ENCODE assay signal across 23 mouse cellular contexts in the genomic region with DNA sequence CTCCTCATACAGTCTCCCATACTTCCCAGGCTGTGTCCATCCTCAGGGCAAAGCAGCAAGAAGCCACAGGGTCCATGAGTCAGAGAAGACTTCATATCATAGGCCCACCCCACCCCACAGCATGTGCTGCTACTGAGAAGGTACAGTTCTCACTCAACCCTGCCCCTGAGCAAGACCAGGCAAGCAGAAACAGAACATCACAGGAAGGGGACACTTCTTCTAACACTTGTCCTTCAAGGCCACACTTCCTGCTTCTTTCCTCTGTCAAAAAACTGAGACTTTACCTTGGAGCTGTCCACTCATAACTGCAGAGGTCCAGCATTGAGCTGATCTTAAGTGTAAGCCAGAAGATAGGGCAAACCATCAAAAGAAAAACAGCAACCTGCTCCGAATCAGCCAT.
DNase-seq lines count a peak whose midpoint lies in the region; ATAC-seq and TF ChIP-seq lines count a peak whose summit lies in the region.
"Had no signal": no experiment of that assay in that cellular context is flagged by ENCODE, and none has a peak within 500 bp of the region (broad histone marks: within the 10 kb centered on the region; RNA-seq: fewer than 3 reads in every experiment).

No protein-coding gene starts in this region.

- no peaks in the 10 kb centered on the region for H3K36me3 ChIP-seq in forebrain, embryonic 10.5 days (replicated peaks)
- H3K36me3 ChIP-seq in forebrain, embryonic 14.5 days (ENCODE audit: control insufficient read depth, insufficient read depth, low read length): no peaks in the 10 kb centered on the region
- no peaks in the 10 kb centered on the region for H3K36me3 ChIP-seq in kidney, embryonic 14.5 days (ENCODE audit: control insufficient read depth, insufficient read depth, low read length)
- H3K36me3 ChIP-seq in kidney, adult 2 months (ENCODE audit: control insufficient read depth, insufficient read depth, low read length): no peaks in the 10 kb centered on the region
- H3K36me3 ChIP-seq in kidney, embryonic 16.5 days (ENCODE audit: insufficient read depth, low read length): no peaks in the 10 kb centered on the region
- no peaks in the 10 kb centered on the region for H3K36me3 ChIP-seq in CH12.LX (replicated peaks in 1 of 2; ENCODE audit: control insufficient read depth in 1 of 2, insufficient read depth in 1 of 2, low read length in 1 of 2)
- H3K36me3 ChIP-seq: embryonic facial prominence, embryonic 10.5 days; embryonic facial prominence, embryonic 12.5 days; forebrain, embryonic 12.5 days; forebrain, embryonic 15.5 days had no signal

- no peaks in the 10 kb centered on the region for H3K79me2 ChIP-seq in CH12.LX (replicated peaks; ENCODE audit: control insufficient read depth, extremely low read depth, insufficient read depth, poor library complexity, severe bottlenecking)

- in situ Hi-C loops in CH12.LX (cut with MboI; ENCODE audit: low pct_ligation_motif_present, low pct_unique_long_range_greater_than_20kb, low sequenced_read_pairs): no loop called here

- H3K27me3 ChIP-seq in forebrain, embryonic 10.5 days (ENCODE audit: poor library complexity, severe bottlenecking): no peaks in the 10 kb centered on the region
- no peaks in the 10 kb centered on the region for H3K27me3 ChIP-seq in forebrain, embryonic 14.5 days (replicated peaks; ENCODE audit: control insufficient read depth, insufficient read depth, low read length)
- H3K27me3 ChIP-seq in kidney, embryonic 14.5 days (ENCODE audit: control insufficient read depth, insufficient read depth, low read length): no peaks in the 10 kb centered on the region
- no peaks in the 10 kb centered on the region for H3K27me3 ChIP-seq in kidney, adult 2 months (replicated peaks; ENCODE audit: control insufficient read depth, insufficient read depth, low read length)
- no peaks in the 10 kb centered on the region for H3K27me3 ChIP-seq in kidney, embryonic 16.5 days (ENCODE audit: insufficient read depth, low read length)
- H3K27me3 ChIP-seq in CH12.LX (replicated peaks): no peaks in the 10 kb centered on the region
- H3K27me3 ChIP-seq: embryonic facial prominence, embryonic 12.5 days; forebrain, embryonic 15.5 days had no signal

- DNase-seq in forebrain, embryonic 10.5 days (ENCODE audit: extremely low spot score, low spot score): no peak
- DNase-seq in forebrain, embryonic 14.5 days (ENCODE audit: low spot score): no peak
- DNase-seq in kidney, adult 2 months: no peak
- DNase-seq in kidney, adult 18-20 months: no peak
- no peak for DNase-seq in CH12.LX (ENCODE audit: extremely low read depth)
- DNase-seq: adrenal gland, adult 2 months; adrenal gland, postnatal 10 days; adrenal gland, postnatal 25 days; B cell, adult 2 months; cerebellum, adult 11 months; cerebellum, adult 2 months; cerebellum, adult 9-10 months; cerebellum, postnatal 10 days; cerebellum, postnatal 25 days; forebrain, postnatal 0 days had no signal

- dilution Hi-C loops in CH12.LX (cut with MboI; ENCODE audit: extremely low pct_ligation_motif_present, extremely low pct_unique_long_range_greater_than_20kb, low sequenced_read_pairs): no loop called here

- H3K9me3 ChIP-seq in forebrain, embryonic 10.5 days: no peaks in the 10 kb centered on the region
- no peaks in the 10 kb centered on the region for H3K9me3 ChIP-seq in forebrain, embryonic 14.5 days (replicated peaks; ENCODE audit: control insufficient read depth, low read length)
- 0 out of 2 replicates have a peak, but pooled peaks cover 2% of the 10 kb centered on the region for H3K9me3 ChIP-seq in kidney, embryonic 14.5 days (ENCODE audit: control insufficient read depth, low read length)
- no peaks in the 10 kb centered on the region for H3K9me3 ChIP-seq in kidney, embryonic 16.5 days (ENCODE audit: low read length)
- peaks cover 4% of the 10 kb centered on the region for H3K9me3 ChIP-seq in CH12.LX (replicated peaks; ENCODE audit: low read length)
- H3K9me3 ChIP-seq: embryonic facial prominence, embryonic 10.5 days; embryonic facial prominence, embryonic 12.5 days; forebrain, embryonic 12.5 days; forebrain, embryonic 15.5 days had no signal

- no peak overlapping the region for H3K9ac ChIP-seq in forebrain, embryonic 14.5 days (ENCODE audit: low read length)
- H3K9ac ChIP-seq in kidney, embryonic 14.5 days (ENCODE audit: low read depth, low read length): no peak overlapping the region
- H3K9ac ChIP-seq in kidney, embryonic 16.5 days (replicated peaks; ENCODE audit: low read length): no peak overlapping the region
- no peak overlapping the region for H3K9ac ChIP-seq in CH12.LX (ENCODE audit: insufficient read depth, low read depth)
- H3K9ac ChIP-seq: embryonic facial prominence, embryonic 12.5 days; forebrain, embryonic 12.5 days; forebrain, embryonic 15.5 days; forebrain, postnatal 0 days had no signal

- H3K4me3 ChIP-seq in forebrain, embryonic 10.5 days: no peak overlapping the region
- H3K4me3 ChIP-seq in forebrain, embryonic 14.5 days (ENCODE audit: low read depth, low read length): no peak overlapping the region
- no peak overlapping the region for H3K4me3 ChIP-seq in kidney, embryonic 14.5 days (ENCODE audit: low read length)
- no peak overlapping the region for H3K4me3 ChIP-seq in kidney, adult 2 months (ENCODE audit: insufficient read depth, low read depth, low read length)
- no peak overlapping the region for H3K4me3 ChIP-seq in kidney, embryonic 16.5 days (ENCODE audit: low read length)
- no peak overlapping the region for H3K4me3 ChIP-seq in CH12.LX (replicated peaks in 1 of 3; ENCODE audit: low read depth in 2 of 3, low read length in 2 of 3, poor library complexity in 1 of 3)
- H3K4me3 ChIP-seq: embryonic facial prominence, embryonic 10.5 days; embryonic facial prominence, embryonic 12.5 days; forebrain, embryonic 12.5 days; forebrain, embryonic 15.5 days had no signal

- peaks cover 12% of the 10 kb centered on the region for H3K4me1 ChIP-seq in forebrain, embryonic 10.5 days
- no peaks in the 10 kb centered on the region for H3K4me1 ChIP-seq in forebrain, embryonic 14.5 days (ENCODE audit: control insufficient read depth, insufficient read depth, low read length)
- no peaks in the 10 kb centered on the region for H3K4me1 ChIP-seq in kidney, embryonic 14.5 days (ENCODE audit: control insufficient read depth, insufficient read depth, low read length)
- no peaks in the 10 kb centered on the region for H3K4me1 ChIP-seq in kidney, adult 2 months (ENCODE audit: control insufficient read depth, insufficient read depth, low read length)
- H3K4me1 ChIP-seq in kidney, embryonic 16.5 days (ENCODE audit: insufficient read depth, low read length): peaks cover 16% of the 10 kb centered on the region
- H3K4me1 ChIP-seq in CH12.LX (ENCODE audit: control insufficient read depth in 1 of 2, insufficient read depth in 2 of 2): peaks cover 14 to 26% of the 10 kb centered on the region in 2 experiments
- H3K4me1 ChIP-seq: embryonic facial prominence, embryonic 12.5 days had no signal

- peak; percentile 49; the same call in 1 of the 2 replicates for TF ChIP-seq EP300 in CH12.LX (IDR thresholded peaks at IDR 0.05; ENCODE audit: low read length)

- ATAC-seq in forebrain, embryonic 14.5 days: no peak
- no peak for ATAC-seq in kidney, embryonic 14.5 days (ENCODE audit: low FRiP score, low TSS enrichment)
- ATAC-seq in kidney, embryonic 16.5 days (ENCODE audit: low FRiP score, low TSS enrichment): no peak
- no peak for ATAC-seq in megakaryocyte progenitor cell, adult 5-6 weeks (replicated peaks; ENCODE audit: poor library complexity)
- ATAC-seq: CD4-positive, CD25-positive, alpha-beta regulatory T cell, adult 4 months; forebrain, embryonic 15.5 days; forebrain, postnatal 0 days had no signal

- no peak for TF ChIP-seq RAD21 in CH12.LX (IDR thresholded peaks at IDR 0.05; ENCODE audit: low read depth, low read length)

- no peak for TF ChIP-seq POLR2A in kidney, adult 2 months (IDR thresholded peaks at IDR 0.05; ENCODE audit: low read depth, low read length)
- no peak for TF ChIP-seq POLR2A in CH12.LX (IDR thresholded peaks at IDR 0.05; ENCODE audit: low read depth, low read length)

- H3K27ac ChIP-seq in forebrain, embryonic 10.5 days: 0 out of 2 replicates have a peak overlapping the region, but pooled peaks have one; percentile 35
- H3K27ac ChIP-seq in forebrain, embryonic 14.5 days (ENCODE audit: low read depth, low read length): no peak overlapping the region
- peak overlapping the region; percentile 51; the same call in 1 of the 2 replicates for H3K27ac ChIP-seq in kidney, embryonic 14.5 days (ENCODE audit: low read depth, low read length)
- H3K27ac ChIP-seq in kidney, adult 2 months (ENCODE audit: insufficient read depth, low read depth, low read length): no peak overlapping the region
- H3K27ac ChIP-seq in kidney, embryonic 16.5 days (ENCODE audit: low read length): peak overlapping the region; percentile 71
- peak overlapping the region; percentile 11; the same call in 1 of the 2 replicates for H3K27ac ChIP-seq in CH12.LX (ENCODE audit: insufficient read depth, low read depth)
- H3K27ac ChIP-seq: embryonic facial prominence, embryonic 10.5 days; embryonic facial prominence, embryonic 12.5 days; forebrain, embryonic 12.5 days; forebrain, embryonic 15.5 days had no signal

- 91% methylated on average over 1 of the region's 1 CpGs for WGBS in forebrain, embryonic 10.5 days
- WGBS in forebrain, embryonic 14.5 days: 77% methylated on average over 1 of the region's 1 CpGs
- WGBS in kidney, embryonic 14.5 days: 89% methylated on average over 1 of the region's 1 CpGs
- WGBS in kidney, adult 2 months: 91% methylated on average over 1 of the region's 1 CpGs
- WGBS in kidney, embryonic 16.5 days: 86% methylated on average over 1 of the region's 1 CpGs

- no peak for TF ChIP-seq CTCF in kidney, adult 2 months (conservative IDR thresholded peaks at IDR 0.05; ENCODE audit: insufficient read depth, insufficient read length, low read depth, low read length)
- no peak for TF ChIP-seq CTCF in CH12.LX (conservative IDR thresholded peaks at IDR 0.05 in 1 of 2, IDR thresholded peaks at IDR 0.05 in 1 of 2; ENCODE audit: low read depth in 2 of 2, low read length in 2 of 2)

- H3K4me2 ChIP-seq in forebrain, embryonic 14.5 days (ENCODE audit: low read length): no peak overlapping the region
- H3K4me2 ChIP-seq in kidney, embryonic 14.5 days (replicated peaks; ENCODE audit: low read depth, low read length): no peak overlapping the region
- no peak overlapping the region for H3K4me2 ChIP-seq in kidney, embryonic 16.5 days (replicated peaks; ENCODE audit: low read depth, low read length)
- H3K4me2 ChIP-seq in CH12.LX (ENCODE audit: insufficient read depth, low read depth, poor library complexity, severe bottlenecking): no peak overlapping the region
- H3K4me2 ChIP-seq: embryonic facial prominence, embryonic 12.5 days; forebrain, embryonic 12.5 days; forebrain, embryonic 15.5 days had no signal

TF ChIP-seq in CH12.LX, 34 proteins besides CTCF, POLR2A, EP300 and RAD21 (continues in another document):
- TF ChIP-seq ZNF384 (IDR thresholded peaks at IDR 0.05; ENCODE audit: low read depth, low read length): no peak
- TF ChIP-seq TBP (conservative IDR thresholded peaks at IDR 0.05; ENCODE audit: low read depth, low read length): no peak
- TF ChIP-seq ELF1 (IDR thresholded peaks at IDR 0.05; ENCODE audit: low read depth, low read length): peak; percentile 71
- no peak for TF ChIP-seq MAX (IDR thresholded peaks at IDR 0.05; ENCODE audit: low read length)
- no peak for TF ChIP-seq KAT2A (IDR thresholded peaks at IDR 0.05; ENCODE audit: insufficient replicate concordance, low read length)

Comparison
In these comparisons a context has a peak if more than half of its experiments do, and no peak if none do; other contexts are left out.
1. H3K27ac ChIP-seq: peak in forebrain, embryonic 10.5 days (single experiment), kidney, embryonic 14.5 days (single experiment), kidney, embryonic 16.5 days (single experiment) and CH12.LX (single experiment); none in forebrain, embryonic 14.5 days (single experiment) and kidney, adult 2 months (single experiment).